Mouse (Mus musculus): ENCODE results near the gene Sst.

Gene Sst

DNA sequence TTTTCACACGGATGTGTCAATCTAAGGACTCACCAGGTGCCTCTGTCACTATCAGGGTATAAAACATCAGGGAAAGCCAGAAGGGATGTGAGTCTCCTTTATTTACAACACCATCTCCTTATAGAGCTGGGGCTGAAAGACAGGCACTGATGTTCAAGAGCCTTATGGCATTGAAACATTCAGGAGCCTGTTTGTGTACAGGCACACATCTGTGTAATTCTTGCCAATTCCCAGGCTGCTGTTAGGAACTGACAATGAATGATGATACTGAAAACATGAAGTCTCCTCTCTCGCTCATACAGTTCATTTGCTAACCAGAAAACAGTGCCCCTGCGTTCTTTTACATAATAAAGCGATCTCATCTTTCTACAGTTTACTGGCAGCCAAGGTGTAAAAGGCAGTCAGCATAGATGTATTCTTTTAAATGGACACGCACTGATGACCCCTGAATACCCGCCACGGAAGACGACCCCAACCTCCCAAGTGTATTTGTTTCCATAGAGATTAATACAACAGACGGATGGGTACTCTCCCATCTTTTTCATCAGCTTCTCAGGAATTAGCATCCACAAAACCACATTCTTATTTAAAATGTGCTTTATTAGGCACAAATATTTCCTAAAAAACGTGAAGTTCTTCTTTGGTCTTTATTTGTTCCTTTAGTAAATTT, 2.7 kb downstream of the Sst start:
- DNase-seq (ENCODE audit: low spot score in 2 of 2), result no peak

DNA sequence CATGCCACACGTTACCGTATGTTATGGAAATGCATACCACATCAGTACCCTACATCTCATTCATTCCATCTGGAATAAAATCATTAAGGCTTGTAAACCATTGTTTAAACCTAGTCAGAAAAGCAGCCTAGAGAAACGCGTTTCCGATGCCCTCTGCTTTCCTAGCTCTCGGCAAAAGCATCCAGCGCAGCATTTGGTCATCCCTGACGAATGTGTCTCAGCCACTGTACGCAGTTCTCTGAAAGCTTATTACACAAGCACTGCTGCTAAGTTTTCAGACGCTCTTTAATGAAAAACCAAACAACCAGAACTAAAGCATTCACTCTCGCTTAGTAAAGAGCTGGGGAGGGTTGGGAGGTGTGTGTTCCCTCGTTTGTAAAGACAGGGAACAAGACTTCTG, 5.7 kb downstream of the Sst start:
- no peak for DNase-seq (ENCODE audit: low spot score in 2 of 2)

DNA sequence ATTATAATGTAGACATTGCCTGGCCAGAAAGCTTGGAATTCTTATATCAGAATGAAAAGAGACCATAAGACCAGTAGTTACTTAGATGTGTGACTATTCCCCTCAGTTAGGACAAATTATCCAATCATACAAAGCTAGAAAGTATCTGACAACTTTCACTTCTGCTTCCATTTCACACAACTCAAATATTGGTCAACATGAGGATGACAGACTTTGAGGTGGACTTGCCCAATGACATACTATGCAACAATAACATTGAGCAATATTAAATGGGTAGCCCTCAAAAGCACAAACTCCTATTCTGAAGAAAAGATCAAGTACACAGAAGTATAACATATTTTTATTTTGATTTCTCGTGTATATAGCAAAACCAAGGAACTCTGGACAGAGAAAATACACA, 35.5 kb downstream of the Sst start:
- no peak for DNase-seq (ENCODE audit: low spot score in 2 of 2)

DNA sequence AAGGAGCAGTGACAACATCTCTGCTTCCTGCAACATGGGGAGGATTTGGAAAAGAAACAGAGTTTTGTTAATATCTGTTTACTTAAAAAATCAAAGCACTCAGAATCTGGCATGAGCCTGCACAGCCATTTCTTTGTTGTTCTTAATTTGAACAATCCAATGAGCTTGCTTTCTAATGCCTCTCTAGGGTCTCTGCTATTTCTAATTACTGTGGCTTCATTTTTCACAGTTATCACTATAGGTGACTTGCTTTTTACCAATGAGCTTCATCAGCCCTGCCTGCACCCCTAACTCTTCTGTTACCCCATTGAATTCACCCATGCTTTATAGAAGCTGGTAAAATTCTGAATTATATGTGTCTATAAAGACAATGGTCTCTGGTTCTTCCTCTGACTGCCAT, 41.0 kb downstream of the Sst start:
- DNase-seq (ENCODE audit: low spot score in 2 of 2), result no peak

DNA sequence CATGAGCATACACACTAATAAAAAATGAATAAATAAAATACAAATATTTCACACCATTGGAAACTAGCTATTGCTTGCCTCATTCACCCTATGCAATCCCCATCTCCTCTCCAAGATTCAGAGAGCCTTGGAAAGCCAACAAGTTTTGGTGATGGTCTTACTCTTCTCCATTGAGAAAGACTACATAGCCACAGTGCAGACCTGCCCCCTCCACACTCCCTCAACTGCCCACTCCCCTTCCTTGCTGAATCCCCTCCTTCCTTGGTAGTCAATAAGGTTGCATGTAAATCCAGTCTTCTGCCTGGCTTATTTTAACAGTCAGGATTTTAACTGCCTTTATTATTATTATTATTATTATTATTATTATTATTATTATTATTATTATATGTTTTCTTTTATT, 41.6 kb downstream of the Sst start:
- no peak for DNase-seq (ENCODE audit: low spot score in 2 of 2)

DNA sequence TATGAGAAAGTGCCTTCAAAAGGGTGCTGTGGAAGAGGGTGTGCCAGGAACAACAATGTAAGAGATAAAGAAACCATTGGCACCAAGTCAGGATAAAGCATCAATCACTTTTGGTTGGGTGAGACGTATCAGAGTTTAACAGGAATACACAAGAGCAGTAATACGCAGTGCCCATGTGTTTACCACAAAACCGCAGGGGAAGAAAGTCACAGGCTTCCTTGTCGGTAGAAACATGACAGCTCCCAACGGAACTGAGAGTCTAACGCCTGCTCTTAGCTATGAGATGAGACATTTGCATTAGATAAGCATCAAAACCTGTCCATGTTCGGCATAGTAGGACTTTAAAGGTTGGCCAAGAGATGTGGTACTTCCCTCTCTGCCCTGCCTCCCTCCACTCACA, 46.1 kb downstream of the Sst start:
- no peak for DNase-seq (ENCODE audit: low spot score in 2 of 2)

DNA sequence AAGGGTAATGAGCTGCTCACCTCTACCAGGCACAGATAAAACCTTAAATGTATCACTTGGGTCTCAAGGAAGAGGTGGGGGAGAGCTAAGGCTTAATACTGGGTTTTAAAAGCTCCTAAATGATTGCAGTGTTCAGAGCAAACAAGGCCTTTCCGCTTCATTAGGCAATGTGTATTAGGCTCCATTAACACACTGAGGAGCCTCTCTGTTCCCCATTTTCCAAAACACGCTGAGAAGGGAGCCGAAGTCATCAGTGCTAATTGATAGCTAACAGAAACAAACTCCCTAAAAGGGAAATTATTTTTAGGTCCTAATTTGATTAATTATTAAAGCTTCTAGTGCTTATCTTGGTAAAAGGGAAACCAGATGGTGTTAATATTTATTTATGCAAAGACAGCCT, 48.1 kb downstream of the Sst start:
- DNase-seq (ENCODE audit: low spot score in 2 of 2), result no peak
